Mouse (Mus musculus): Measurements from ENCODE around the gene Aoc2.

- no peak for TF ChIP-seq MYOG (IDR thresholded peaks at IDR 0.05; ENCODE audit: control insufficient read depth in 1 of 3, insufficient read depth in 1 of 3, insufficient read length in 2 of 3, low read depth in 2 of 3)
- TF ChIP-seq E2F4 (IDR thresholded peaks at IDR 0.05; ENCODE audit: insufficient read depth) = no peak
- TF ChIP-seq SRF (IDR thresholded peaks at IDR 0.05; ENCODE audit: control insufficient read depth, insufficient read length, low read depth) = no peak
- no peak for TF ChIP-seq POLR2A (IDR thresholded peaks at IDR 0.05; ENCODE audit: insufficient read length, low read depth)
- no peak for TF ChIP-seq TCF12 (IDR thresholded peaks at IDR 0.05; ENCODE audit: insufficient read depth, poor library complexity, severe bottlenecking)
- no peak for TF ChIP-seq MAX (IDR thresholded peaks at IDR 0.05; ENCODE audit: low read depth)
- no peak for TF ChIP-seq USF1 (IDR thresholded peaks at IDR 0.05; ENCODE audit: low read depth)
- no peak for TF ChIP-seq REST (IDR thresholded peaks at IDR 0.05; ENCODE audit: insufficient read depth, insufficient read length)
Observed at GRCm38 (mm10) chr11:101300881-101301280, 24.0 kb upstream of the Aoc2 start.
